Mouse (Mus musculus) CH12.LX (cell line): ENCODE results near the gene Itga6. TPM values are rescaled to one million over a fixed set of nuclear protein-coding genes. Genes with fewer than 3 reads are reported as not detected.

ENCODE experiments used
- DNase-seq: peaks from one replicate; pipeline ENCODE4 v3.0.0-alpha.2; 2013; ENCODE audit errors: extremely low read depth
- H3K27ac ChIP-seq: 2 replicates; pipeline ENCODE4 v1.5.1; 2012; ENCODE audit warnings: low read depth, mild to moderate bottlenecking, control low read depth, moderate library complexity; ENCODE audit not compliant: insufficient read depth
- H3K27me3 ChIP-seq: replicated peaks from 2 replicates; pipeline ENCODE3; 2012; ENCODE audit warnings: inconsistent platforms
- H3K36me3 ChIP-seq, 2 experiments: replicated peaks in 1 of 2; 2 replicates each; pipeline versions ENCODE3 to v1.6.1; 2012; ENCODE audit warnings: inconsistent platforms in 1 of 2, low read length in 1 of 2, mild to moderate bottlenecking in 1 of 2, mixed read lengths in 1 of 2, moderate library complexity in 1 of 2; ENCODE audit not compliant: control insufficient read depth in 1 of 2, insufficient read depth in 1 of 2
- H3K4me1 ChIP-seq, 2 experiments: 2 replicates each; pipeline ENCODE4 v1.6.1; 2012; ENCODE audit warnings: inconsistent platforms in 1 of 2, moderate library complexity in 1 of 2; ENCODE audit not compliant: insufficient read depth in 2 of 2, control insufficient read depth in 1 of 2
- H3K4me2 ChIP-seq: 2 replicates; pipeline ENCODE4 v1.6.1; 2012; ENCODE audit warnings: low read depth, mild to moderate bottlenecking, control low read depth; ENCODE audit not compliant: poor library complexity, insufficient read depth, severe bottlenecking
- H3K4me3 ChIP-seq, 3 experiments: fragments of 150-350 bp in 1 of 3; sonication (generic) in 1 of 3; replicated peaks in 1 of 3; 2 replicates each; pipeline versions ENCODE3 to v1.5.1; 2011 to 2012; ENCODE audit warnings: low read depth in 2 of 3, low read length in 2 of 3, mild to moderate bottlenecking in 2 of 3, moderate library complexity in 2 of 3, control low read depth in 1 of 3, improper control_type of control experiment in 1 of 3, inconsistent platforms in 1 of 3, mixed read lengths in 1 of 3; ENCODE audit not compliant: poor library complexity in 1 of 3
- H3K79me2 ChIP-seq: replicated peaks from 2 replicates; pipeline ENCODE4 v1.6.1; 2012; ENCODE audit warnings: mild to moderate bottlenecking, moderate library complexity; ENCODE audit not compliant: control insufficient read depth, poor library complexity, insufficient read depth, severe bottlenecking; ENCODE audit errors: extremely low read depth
- H3K9ac ChIP-seq: 2 replicates; pipeline ENCODE4 v1.6.1; 2012; ENCODE audit warnings: low read depth, mild to moderate bottlenecking, control low read depth, moderate library complexity; ENCODE audit not compliant: insufficient read depth
- H3K9me3 ChIP-seq: replicated peaks from 2 replicates; pipeline ENCODE3; 2012; ENCODE audit warnings: low read length, inconsistent platforms, mixed read lengths
- BHLHE40 ChIP-seq: IDR thresholded peaks from 2 replicates; pipeline ENCODE4 v1.6.1; 2011; ENCODE audit warnings: mild to moderate bottlenecking, low read depth, low read length, improper control_type of control experiment
- CHD1 ChIP-seq: IDR thresholded peaks from 2 replicates; pipeline ENCODE4 v1.6.1; 2012; ENCODE audit warnings: low read depth, low read length, improper control_type of control experiment, inconsistent platforms
- ELF1 ChIP-seq: IDR thresholded peaks from 2 replicates; pipeline ENCODE4 v1.6.1; 2014; ENCODE audit warnings: low read depth, mild to moderate bottlenecking, inconsistent platforms, low read length, improper control_type of control experiment
- EP300 ChIP-seq: IDR thresholded peaks from 2 replicates; pipeline ENCODE4 v1.6.1; 2011; ENCODE audit warnings: low read length, improper control_type of control experiment
- GABPA ChIP-seq: IDR thresholded peaks from 2 replicates; pipeline ENCODE4 v1.6.1; 2012; ENCODE audit warnings: low read depth, low read length, improper control_type of control experiment, inconsistent platforms; ENCODE audit not compliant: insufficient replicate concordance
- IRF4 ChIP-seq: IDR thresholded peaks from 2 replicates; pipeline ENCODE4 v1.6.1; 2014; ENCODE audit warnings: low read depth, mild to moderate bottlenecking, inconsistent platforms, low read length, improper control_type of control experiment
- MAX ChIP-seq: IDR thresholded peaks from 2 replicates; pipeline ENCODE4 v1.6.1; 2011; ENCODE audit warnings: low read length, improper control_type of control experiment
- MAZ ChIP-seq: IDR thresholded peaks from 2 replicates; pipeline ENCODE4 v1.6.1; 2012; ENCODE audit warnings: low read depth, mild to moderate bottlenecking, inconsistent platforms, low read length, improper control_type of control experiment, moderate library complexity
- MXI1 ChIP-seq: IDR thresholded peaks from 2 replicates; pipeline ENCODE4 v1.6.1; 2011; ENCODE audit warnings: mild to moderate bottlenecking, low read depth, low read length, improper control_type of control experiment
- MYC ChIP-seq: IDR thresholded peaks from 2 replicates; pipeline ENCODE4 v1.6.1; 2011; ENCODE audit warnings: low read depth, mild to moderate bottlenecking, improper control_type of control experiment, low read length
- PAX5 ChIP-seq: IDR thresholded peaks from 2 replicates; pipeline ENCODE4 v1.6.1; 2012; ENCODE audit warnings: low read length, inconsistent platforms, mixed read lengths
- POLR2AphosphoS2 ChIP-seq: IDR thresholded peaks from 2 replicates; pipeline ENCODE4 v1.6.1; 2011; ENCODE audit warnings: low read depth, low read length, improper control_type of control experiment
- TCF12 ChIP-seq: IDR thresholded peaks from 2 replicates; pipeline ENCODE4 v1.6.1; 2014; ENCODE audit warnings: low read depth, mild to moderate bottlenecking, inconsistent platforms, low read length, improper control_type of control experiment
- UBTF ChIP-seq: IDR thresholded peaks from 2 replicates; pipeline ENCODE4 v1.6.1; 2012; ENCODE audit warnings: low read depth, mild to moderate bottlenecking, inconsistent platforms, low read length, improper control_type of control experiment, moderate library complexity
- ZNF384 ChIP-seq: IDR thresholded peaks from 2 replicates; pipeline ENCODE4 v1.6.1; 2012; ENCODE audit warnings: low read depth, low read length, improper control_type of control experiment, inconsistent platforms
- dilution Hi-C: fragments of 300-500 bp; cut with MboI; formaldehyde crosslinking; loops from 2 replicates; pipeline ENCODE4 v1.14.3; 2020; ENCODE audit warnings: low sequenced_read_pairs; ENCODE audit not compliant: extremely low pct_unique_long_range_greater_than_20kb, extremely low pct_ligation_motif_present
- in situ Hi-C: fragments of 300-500 bp; cut with MboI; formaldehyde crosslinking; loops from 3 replicates; pipeline ENCODE4 v1.14.3; 2019; ENCODE audit warnings: low sequenced_read_pairs, low pct_ligation_motif_present, low pct_unique_long_range_greater_than_20kb, mixed read lengths
- polyA plus RNA-seq: library from polyadenylated mRNA; unstranded; fragments of >175 nt; gene quantifications from 2 replicates; pipeline ENCODE4 v1.2.1, GENCODE M21; 2012; ENCODE audit warnings: low read depth; ENCODE audit not compliant: insufficient read length
- total RNA-seq, 2 experiments: library from RNA; depleted of rRNA; stranded (reverse); fragments of 300-350 nt in 1 of 2; fragments of >200 nt in 1 of 2; gene quantifications; 2 replicates each; pipeline ENCODE4 v1.2.3; 2012 to 2014

Gene Itga6
- total and polyA plus RNA-seq, 3 experiments: 6.1 to 13.9 (median 10.9) TPM

DNA sequence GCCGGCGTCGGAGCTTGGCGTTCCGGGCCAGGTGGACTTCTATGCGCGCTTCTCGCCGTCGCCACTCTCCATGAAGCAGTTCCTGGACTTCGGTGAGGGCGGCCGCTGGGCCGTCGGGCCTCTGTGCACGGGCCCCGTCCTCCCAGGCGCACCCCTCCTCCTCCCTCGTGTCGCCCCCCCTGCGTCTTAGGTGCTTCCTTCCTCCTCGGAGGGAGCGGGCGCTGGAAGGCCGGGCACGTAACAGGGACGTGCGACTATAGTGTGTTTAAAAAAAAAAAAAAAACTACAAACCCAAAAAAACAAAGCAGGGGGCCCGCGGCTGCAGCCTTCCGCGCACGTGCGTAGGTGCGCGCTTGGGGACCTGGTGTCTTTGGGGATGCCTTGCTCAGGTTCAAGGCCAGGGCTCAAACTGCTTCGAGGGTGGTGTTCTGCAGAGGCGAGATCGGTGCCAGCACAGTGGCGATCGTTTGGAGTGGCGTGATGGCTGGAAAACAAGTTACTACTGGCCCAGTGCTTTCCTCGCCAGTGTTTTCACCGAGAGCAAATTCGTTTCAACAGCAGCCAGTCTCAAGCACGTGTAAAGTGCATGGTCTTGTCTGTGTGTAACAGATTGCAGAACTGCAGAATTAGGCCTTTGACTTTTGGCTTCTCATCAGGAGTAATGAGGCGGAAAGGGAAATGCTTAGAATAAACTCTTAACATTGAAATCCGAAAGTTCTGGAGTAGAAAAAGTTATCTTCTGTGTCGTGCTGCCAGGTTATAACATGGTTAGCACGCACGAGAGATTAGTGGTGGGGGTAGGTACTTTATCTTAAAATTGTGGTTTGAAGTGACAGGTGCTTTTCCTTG is 128.3 kb downstream of the Itga6 start:
- no peaks in the 10 kb centered on the region for H3K79me2 ChIP-seq
- peak overlapping the region; percentile 35; the same call in 1 of the 2 replicates for H3K27ac ChIP-seq
- H3K9me3 ChIP-seq: peaks cover 6% of the 10 kb centered on the region
- dilution Hi-C loops: no loop called here
- TF ChIP-seq PAX5 (no peak), IRF4 (no peak), MYC (peak; percentile 74), GABPA (no peak), BHLHE40 (peak; percentile 86), CHD1 (no peak), EP300 (0 out of 2 replicates have a peak, but pooled peaks have one; percentile 21), TCF12 (peak; percentile 22; the same call in 1 of the 2 replicates), POLR2AphosphoS2 (no peak), ZNF384 (peak; percentile 81), MXI1 (peak; percentile 82), ELF1 (no peak), MAZ (0 out of 2 replicates have a peak, but pooled peaks have one; percentile 41), MAX (peak; percentile 70; the same call in 1 of the 2 replicates), UBTF (peak; percentile 12; the same call in 1 of the 2 replicates)
- DNase-seq: peak; percentile 19
- peak overlapping the region; percentile 70 for H3K9ac ChIP-seq
- H3K4me1 ChIP-seq: peaks cover 0 to 10% of the 10 kb centered on the region in 2 experiments; a peak in 2 of 4 replicates
- in situ Hi-C loops: no loop called here
- H3K4me3 ChIP-seq: peak overlapping the region; percentile 70 to 86 (median 79)
- H3K27me3 ChIP-seq: no peaks in the 10 kb centered on the region
- peaks cover 0 to 17% of the 10 kb centered on the region in 2 experiments for H3K36me3 ChIP-seq
- peak overlapping the region; percentile 35 for H3K4me2 ChIP-seq

DNA sequence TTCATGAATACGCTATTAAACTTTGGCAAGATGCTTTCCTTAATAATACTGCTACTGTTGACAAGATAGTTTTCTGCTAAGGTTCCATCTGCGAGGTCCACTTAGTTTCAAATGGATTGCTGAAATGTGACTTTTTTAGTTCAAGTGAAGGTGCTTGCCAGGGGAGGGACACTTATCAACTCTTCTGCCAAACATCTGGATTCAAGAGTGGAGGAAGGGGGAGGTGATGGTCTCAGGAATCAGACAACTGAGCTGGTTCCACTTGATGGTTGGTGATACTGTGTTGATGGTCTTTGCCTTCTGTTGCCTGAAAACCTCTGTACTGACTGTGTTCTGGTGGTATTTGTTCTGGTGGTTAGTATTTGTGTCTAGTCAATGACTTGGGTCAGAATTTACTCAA is 129.0 kb downstream of the Itga6 start:
- H3K9ac ChIP-seq: no peak overlapping the region
- H3K36me3 ChIP-seq: peaks cover 0 to 18% of the 10 kb centered on the region in 2 experiments
- peaks cover 6% of the 10 kb centered on the region for H3K9me3 ChIP-seq
- no peak for TF ChIP-seq CHD1
- TF ChIP-seq, all 38 proteins: peak for 0
- peaks cover 0 to 10% of the 10 kb centered on the region in 2 experiments; a peak in 2 of 4 replicates for H3K4me1 ChIP-seq
- H3K4me3 ChIP-seq: peak overlapping the region in 1 of 3 experiments; percentile 70
- H3K4me2 ChIP-seq: no peak overlapping the region
- dilution Hi-C loops: no loop called here
- DNase-seq: no peak
- H3K79me2 ChIP-seq: no peaks in the 10 kb centered on the region
- in situ Hi-C loops: no loop called here
- no peak overlapping the region for H3K27ac ChIP-seq
- no peaks in the 10 kb centered on the region for H3K27me3 ChIP-seq
